In genomic region chr1:55738746-55739365, GRCm38 (mm10) we compare ENCODE assay signal across 15 mouse cellular contexts.
A peak's percentile ranks its signal among the peaks of the same experiment; 100 is the strongest.
DNase-seq lines count a peak whose midpoint lies in the region; TF ChIP-seq lines count a peak whose summit lies in the region.
"Had no signal": no experiment of that assay in that cellular context is flagged by ENCODE, and none has a peak within 500 bp of the region (broad histone marks: within the 10 kb centered on the region; RNA-seq: fewer than 3 reads in every experiment).

No protein-coding gene starts in this region.

- H3K79me2 ChIP-seq in CH12.LX (replicated peaks; ENCODE audit: control insufficient read depth, extremely low read depth, insufficient read depth, poor library complexity, severe bottlenecking): no peaks in the 10 kb centered on the region

- TF ChIP-seq POLR2A in CH12.LX (IDR thresholded peaks at IDR 0.05; ENCODE audit: low read depth, low read length): no peak

- TF ChIP-seq EP300 in CH12.LX (IDR thresholded peaks at IDR 0.05; ENCODE audit: low read length): no peak

- H3K4me2 ChIP-seq in CH12.LX (ENCODE audit: insufficient read depth, low read depth, poor library complexity, severe bottlenecking): no peak overlapping the region
- H3K4me2 ChIP-seq: liver, embryonic 13.5 days; neural tube, embryonic 13.5 days had no signal

- H3K36me3 ChIP-seq in CH12.LX (replicated peaks in 1 of 2; ENCODE audit: control insufficient read depth in 1 of 2, insufficient read depth in 1 of 2, low read length in 1 of 2): no peaks in the 10 kb centered on the region
- no peaks in the 10 kb centered on the region for H3K36me3 ChIP-seq in limb, embryonic 10.5 days
- H3K36me3 ChIP-seq: heart, embryonic 10.5 days; liver, embryonic 13.5 days; neural tube, embryonic 13.5 days had no signal

- H3K27ac ChIP-seq in gastrocnemius, adult 2 months: 0 out of 2 replicates have a peak overlapping the region, but pooled peaks have one; percentile 31
- no peak overlapping the region for H3K27ac ChIP-seq in CH12.LX (ENCODE audit: insufficient read depth, low read depth)
- H3K27ac ChIP-seq in limb, embryonic 10.5 days: no peak overlapping the region
- H3K27ac ChIP-seq: heart, embryonic 10.5 days; liver, embryonic 13.5 days; neural tube, embryonic 13.5 days had no signal

- H3K4me3 ChIP-seq in gastrocnemius, adult 2 months: no peak overlapping the region
- no peak overlapping the region for H3K4me3 ChIP-seq in CH12.LX (replicated peaks in 1 of 3; ENCODE audit: low read depth in 2 of 3, low read length in 2 of 3, poor library complexity in 1 of 3)
- no peak overlapping the region for H3K4me3 ChIP-seq in limb, embryonic 10.5 days
- H3K4me3 ChIP-seq: heart, embryonic 10.5 days; liver, embryonic 13.5 days; neural tube, embryonic 13.5 days had no signal

- in situ Hi-C loops in CH12.LX (cut with MboI; ENCODE audit: low pct_ligation_motif_present, low pct_unique_long_range_greater_than_20kb, low sequenced_read_pairs): loop anchor here (10.0 kb wide), 1 partner anchor 334 kb away; the partner anchor contains the start of gene Plcl1

- dilution Hi-C loops in CH12.LX (cut with MboI; ENCODE audit: extremely low pct_ligation_motif_present, extremely low pct_unique_long_range_greater_than_20kb, low sequenced_read_pairs): no loop called here

- no peaks in the 10 kb centered on the region for H3K9me3 ChIP-seq in CH12.LX (replicated peaks; ENCODE audit: low read length)
- H3K9me3 ChIP-seq in limb, embryonic 10.5 days (replicated peaks): no peaks in the 10 kb centered on the region
- H3K9me3 ChIP-seq: heart, embryonic 10.5 days; liver, embryonic 13.5 days; neural tube, embryonic 13.5 days had no signal

- TF ChIP-seq RAD21 in CH12.LX (IDR thresholded peaks at IDR 0.05; ENCODE audit: low read depth, low read length): no peak

- DNase-seq in gastrocnemius, adult 2 months: no peak
- no peak for DNase-seq in gastrocnemius, adult 18-20 months (ENCODE audit: low spot score)
- peak; percentile 44 for DNase-seq in CH12.LX (ENCODE audit: extremely low read depth)
- DNase-seq in kidney, adult 9 months: peak; percentile 69
- peak; percentile 18 for DNase-seq in spleen, adult 12 weeks (ENCODE audit: low spot score)
- no peak for DNase-seq in limb, embryonic 10.5 days (ENCODE audit: low spot score)
- DNase-seq in layer of hippocampus, postnatal 14 days (ENCODE audit: low spot score in 2 of 2): no peak
- DNase-seq in heart, postnatal 25 days (ENCODE audit: low spot score): no peak
- DNase-seq: cerebellum, adult 11-12 months; gastrocnemius, postnatal 25 days; heart, postnatal 36 days; liver, embryonic 13.5 days; thymus, postnatal 25 days had no signal

- no peaks in the 10 kb centered on the region for H3K27me3 ChIP-seq in CH12.LX (replicated peaks)
- peaks cover 8% of the 10 kb centered on the region; the same call in 1 of the 2 replicates for H3K27me3 ChIP-seq in limb, embryonic 10.5 days (ENCODE audit: low read depth, poor library complexity, severe bottlenecking)
- H3K27me3 ChIP-seq: liver, embryonic 13.5 days; neural tube, embryonic 13.5 days had no signal

- no peak for TF ChIP-seq CTCF in gastrocnemius, adult 2 months (IDR thresholded peaks at IDR 0.05)
- TF ChIP-seq CTCF in CH12.LX (conservative IDR thresholded peaks at IDR 0.05 in 1 of 2, IDR thresholded peaks at IDR 0.05 in 1 of 2; ENCODE audit: low read depth in 2 of 2, low read length in 2 of 2): no peak

- H3K4me1 ChIP-seq in CH12.LX (ENCODE audit: control insufficient read depth in 1 of 2, insufficient read depth in 2 of 2): peaks cover 0 to 10% of the 10 kb centered on the region in 2 experiments; a peak in 2 of 4 replicates
- no peaks in the 10 kb centered on the region for H3K4me1 ChIP-seq in limb, embryonic 10.5 days
- H3K4me1 ChIP-seq: heart, embryonic 10.5 days; liver, embryonic 13.5 days; neural tube, embryonic 13.5 days had no signal

- intact Hi-C loops in gastrocnemius, adult 2 months (cut with DNase I): loop anchor here (5.0 to 10.0 kb wide), 3 partner anchors 98 to 164 kb away; no protein-coding TSS in a partner anchor
- intact Hi-C loops in heart, postnatal 25 days (cut with DNase I): loop anchor here (5.0 to 10.0 kb wide), 2 partner anchors 98 to 154 kb away; no protein-coding TSS in a partner anchor

- H3K9ac ChIP-seq in CH12.LX (ENCODE audit: insufficient read depth, low read depth): no peak overlapping the region
- H3K9ac ChIP-seq: liver, embryonic 13.5 days; neural tube, embryonic 13.5 days had no signal

- WGBS in limb, embryonic 10.5 days: 81% methylated on average over 12 of the region's 12 CpGs

TF ChIP-seq in CH12.LX, 34 proteins besides CTCF, POLR2A, EP300 and RAD21:
- no peak for TF ChIP-seq NRF1 (IDR thresholded peaks at IDR 0.05; ENCODE audit: low read depth, low read length)
- no peak for TF ChIP-seq ZKSCAN1 (IDR thresholded peaks at IDR 0.05; ENCODE audit: borderline replicate concordance, low read depth, low read length)
- TF ChIP-seq USF2 (conservative IDR thresholded peaks at IDR 0.05; ENCODE audit: low read depth, low read length): no peak
- no peak for TF ChIP-seq MYC (IDR thresholded peaks at IDR 0.05; ENCODE audit: low read depth, low read length)
- no peak for TF ChIP-seq ETS1 (conservative IDR thresholded peaks at IDR 0.05; ENCODE audit: low read depth, low read length)
- TF ChIP-seq GABPA (IDR thresholded peaks at IDR 0.05; ENCODE audit: insufficient replicate concordance, low read depth, low read length): no peak
- TF ChIP-seq MAFK (IDR thresholded peaks at IDR 0.05; ENCODE audit: insufficient replicate concordance, low read length): no peak
- no peak for TF ChIP-seq SMC3 (IDR thresholded peaks at IDR 0.05; ENCODE audit: low read depth, low read length)
- no peak for TF ChIP-seq IRF4 (IDR thresholded peaks at IDR 0.05; ENCODE audit: low read depth, low read length)
- TF ChIP-seq MEF2A (IDR thresholded peaks at IDR 0.05; ENCODE audit: borderline replicate concordance, low read depth, low read length): no peak
- TF ChIP-seq ZMIZ1 (IDR thresholded peaks at IDR 0.05; ENCODE audit: low read depth, low read length): no peak
- TF ChIP-seq MAZ (IDR thresholded peaks at IDR 0.05; ENCODE audit: low read depth, low read length): no peak
- TF ChIP-seq SIN3A (IDR thresholded peaks at IDR 0.05; ENCODE audit: low read length): no peak
- no peak for TF ChIP-seq ELF1 (IDR thresholded peaks at IDR 0.05; ENCODE audit: low read depth, low read length)
- TF ChIP-seq ZC3H11A (IDR thresholded peaks at IDR 0.05; ENCODE audit: low read depth, low read length): no peak

Comparison
In these comparisons a context has a peak if more than half of its experiments do, and no peak if none do; other contexts are left out.
1. DNase-seq: peak in CH12.LX (single experiment), kidney, adult 9 months (single experiment) and spleen, adult 12 weeks (single experiment); none in gastrocnemius, adult 2 months (single experiment), gastrocnemius, adult 18-20 months (single experiment), limb, embryonic 10.5 days (single experiment), layer of hippocampus, postnatal 14 days (0 of 2) and heart, postnatal 25 days (single experiment).